Mouse (Mus musculus) liver, embryonic 16.5 days (tissue): ENCODE measurements around the gene Mtus2. TPM values are rescaled to one million over a fixed set of nuclear protein-coding genes. Genes with fewer than 3 reads are reported as not detected.

Experiments
- ATAC-seq: fragments of 200-750 bp; cut with Nextera tagmentation; 2 replicates; pipeline ENCODE4 v1.8.0; 2017; ENCODE audit warnings: low read depth, mild to moderate bottlenecking, moderate number of reproducible peaks, moderate library complexity
- H3K27ac ChIP-seq: fragments of 300-500 bp; sonication (generic); 2 replicates; pipeline ENCODE4 v1.5.1; 2014; ENCODE audit warnings: mild to moderate bottlenecking, low read length
- H3K27me3 ChIP-seq: fragments of 300-500 bp; sonication (generic); 2 replicates; pipeline ENCODE4 v1.6.1; 2014; ENCODE audit warnings: low read depth, low read length, mixed read lengths; ENCODE audit not compliant: control insufficient read depth, insufficient read depth
- H3K36me3 ChIP-seq: fragments of 300-500 bp; sonication (generic); 2 replicates; pipeline ENCODE4 v1.6.1; 2014; ENCODE audit warnings: mild to moderate bottlenecking; ENCODE audit not compliant: control insufficient read depth, insufficient read depth
- H3K4me1 ChIP-seq: fragments of 300-500 bp; sonication (generic); 2 replicates; pipeline ENCODE4 v1.6.1; 2014; ENCODE audit warnings: low read depth, low read length, mixed read lengths; ENCODE audit not compliant: control insufficient read depth
- H3K4me2 ChIP-seq: fragments of 300-500 bp; sonication (generic); 2 replicates; pipeline ENCODE4 v1.6.1; 2014; ENCODE audit warnings: low read depth, low read length, mixed read lengths
- H3K4me3 ChIP-seq: fragments of 300-500 bp; sonication (generic); 2 replicates; pipeline ENCODE4 v1.5.1; 2014; ENCODE audit warnings: low read depth, mild to moderate bottlenecking, low read length
- H3K9ac ChIP-seq: fragments of 300-500 bp; sonication (generic); 2 replicates; pipeline ENCODE4 v1.6.1; 2014; ENCODE audit warnings: low read depth, low read length
- H3K9me3 ChIP-seq: fragments of 300-500 bp; sonication (generic); replicated peaks from 2 replicates; pipeline ENCODE4 v1.6.1; 2016; ENCODE audit warnings: low read length; ENCODE audit not compliant: control insufficient read depth
- WGBS: fragments of 180-500 bp; shearing (Covaris S2); extraction: QIAGEN DNeasy Blood & Tissue Kit; methylation state at CpG from one replicate; pipeline ENCODE4 v1.1.7; 2014; ENCODE audit not compliant: insufficient replicate concordance; 5-methylcytosine and 5-hydroxymethylcytosine counted together
- polyA plus RNA-seq: library from polyadenylated mRNA; unstranded; fragments of >200 nt; fragmentation: Nextera tagmentation; extraction: Ambion mirVana; gene quantifications from 2 replicates; pipeline ENCODE4 v1.2.1, GENCODE M21; 2015

The Mtus2 gene
- polyA plus RNA-seq, 1 experiment from 2014 or later, result 0.72 TPM

DNA sequence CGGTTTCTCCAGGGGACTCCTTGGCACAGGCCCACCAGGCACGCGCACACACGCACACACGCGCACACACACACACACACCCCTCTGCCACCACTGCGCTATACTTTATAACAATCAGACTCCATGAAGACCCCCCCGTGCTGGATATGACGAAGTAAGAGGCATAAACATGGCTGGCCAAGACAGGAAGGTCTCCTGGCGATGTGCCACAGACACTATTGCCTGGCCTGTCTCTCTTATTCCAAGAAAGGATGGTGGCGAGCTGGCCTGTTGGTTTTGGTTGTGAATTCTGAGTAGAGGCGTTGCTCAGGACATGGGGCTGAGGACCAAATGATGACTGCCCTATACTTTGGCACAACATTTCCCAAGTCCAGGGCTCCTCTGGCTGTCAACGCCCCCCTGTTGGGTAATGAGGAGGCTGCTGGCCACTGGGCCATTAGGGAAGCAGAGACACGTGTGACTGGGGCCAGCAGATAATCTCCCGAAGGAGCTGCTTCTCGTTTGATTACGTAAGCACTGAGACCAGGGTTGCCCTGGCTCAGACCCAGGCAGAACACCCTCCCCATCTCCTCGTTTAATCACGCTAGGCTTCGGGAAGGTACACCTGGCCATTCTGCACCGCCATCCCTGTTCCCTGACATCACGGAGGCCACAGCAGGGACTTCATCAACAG is 406.5 kb downstream of the Mtus2 start:
- H3K9ac ChIP-seq, result no peak overlapping the region
- no peaks in the 10 kb centered on the region for H3K27me3 ChIP-seq
- H3K9me3 ChIP-seq, result no peaks in the 10 kb centered on the region
- no peak for ATAC-seq
- H3K4me1 ChIP-seq, result peaks cover 13% of the 10 kb centered on the region
- H3K36me3 ChIP-seq, result no peaks in the 10 kb centered on the region; the same call in 1 of the 2 replicates
- no peak overlapping the region for H3K4me2 ChIP-seq
- WGBS, result 74% methylated on average over 22 of the region's 22 CpGs
- no peak overlapping the region for H3K4me3 ChIP-seq
- H3K27ac ChIP-seq, result no peak overlapping the region

Other genes starting within 250 kb of the Mtus2 start
- 2.5 and 3.3 TPM in 2 replicates for gene Flt1, start 231.3 kb upstream of the Mtus2 start, polyA plus RNA-seq
- 172 and 202 TPM in 2 replicates for gene Pomp, start 96.9 kb upstream of the Mtus2 start, polyA plus RNA-seq
- 16.2 and 16.6 TPM in 2 replicates for gene Slc46a3, start 62.5 kb upstream of the Mtus2 start, polyA plus RNA-seq